Mouse (Mus musculus): Measurements from ENCODE around the gene Ablim1. TPM values are rescaled to one million over a fixed set of nuclear protein-coding genes. Genes with fewer than 3 reads are reported as not detected.
"Not testable (repeated sequence)": the region's sequence is repeated elsewhere in the genome, so short reads cannot be mapped to it uniquely, and the experiment has no call there.

Gene Ablim1
- polyA plus RNA-seq, 1 experiment from 2014 or later: 11.6 TPM

- not testable (repeated sequence) for ATAC-seq (replicated peaks; ENCODE audit: low FRiP score); DNase-seq (ENCODE audit: low spot score); H3K9me3 ChIP-seq (ENCODE audit: control insufficient read depth, low read length); H3K4me1 ChIP-seq (replicated peaks; ENCODE audit: control insufficient read depth, insufficient read depth, low read length); H3K27ac ChIP-seq (ENCODE audit: low read depth, low read length); H3K36me3 ChIP-seq (ENCODE audit: control insufficient read depth, insufficient read depth, low read length); H3K4me2 ChIP-seq; H3K27me3 ChIP-seq (replicated peaks; ENCODE audit: control insufficient read depth, insufficient read depth, low read length); H3K4me3 ChIP-seq (ENCODE audit: low read depth, low read length); H3K9ac ChIP-seq (ENCODE audit: low read depth, low read length)
- WGBS: 82% methylated on average over 6 of the region's 6 CpGs
Measured at GRCm38 (mm10) chr19:57135654-57136053, 179.1 kb downstream of the Ablim1 start.

GRCm38 (mm10) chr19:57134654-57135348, 179.9 kb downstream of the Ablim1 start:
- H3K9me3 ChIP-seq (ENCODE audit: control insufficient read depth, low read length): no peaks in the 10 kb centered on the region
- H3K9ac ChIP-seq (ENCODE audit: low read depth, low read length): no peak overlapping the region
- ATAC-seq (replicated peaks; ENCODE audit: low FRiP score) (no peak), DNase-seq (ENCODE audit: low spot score) (no peak)
- H3K27ac ChIP-seq (ENCODE audit: low read depth, low read length): no peak overlapping the region
- 0 out of 2 replicates have a peak, but pooled peaks cover 2% of the 10 kb centered on the region for H3K36me3 ChIP-seq (ENCODE audit: control insufficient read depth, insufficient read depth, low read length)
- WGBS: 50% methylated on average over 20 of the region's 20 CpGs
- H3K4me2 ChIP-seq: no peak overlapping the region
- no peaks in the 10 kb centered on the region for H3K27me3 ChIP-seq (replicated peaks; ENCODE audit: control insufficient read depth, insufficient read depth, low read length)
- H3K4me1 ChIP-seq (replicated peaks; ENCODE audit: control insufficient read depth, insufficient read depth, low read length): peaks cover 4% of the 10 kb centered on the region
- no peak overlapping the region for H3K4me3 ChIP-seq (ENCODE audit: low read depth, low read length)

- H3K9ac ChIP-seq (ENCODE audit: low read depth, low read length): no peak overlapping the region
- 68% methylated on average over 6 of the region's 6 CpGs for WGBS
- no peak overlapping the region for H3K27ac ChIP-seq (ENCODE audit: low read depth, low read length)
- peaks cover 4% of the 10 kb centered on the region for H3K4me1 ChIP-seq (replicated peaks; ENCODE audit: control insufficient read depth, insufficient read depth, low read length)
- ATAC-seq (replicated peaks; ENCODE audit: low FRiP score) (no peak), DNase-seq (ENCODE audit: low spot score) (no peak)
- H3K4me3 ChIP-seq (ENCODE audit: low read depth, low read length): no peak overlapping the region
- H3K4me2 ChIP-seq: no peak overlapping the region
- 0 out of 2 replicates have a peak, but pooled peaks cover 2% of the 10 kb centered on the region for H3K36me3 ChIP-seq (ENCODE audit: control insufficient read depth, insufficient read depth, low read length)
- H3K9me3 ChIP-seq (ENCODE audit: control insufficient read depth, low read length): no peaks in the 10 kb centered on the region
- no peaks in the 10 kb centered on the region; the same call in 1 of the 2 replicates for H3K27me3 ChIP-seq (replicated peaks; ENCODE audit: control insufficient read depth, insufficient read depth, low read length)
Measured at GRCm38 (mm10) chr19:57132916-57133520, 181.7 kb downstream of the Ablim1 start.

DNA sequence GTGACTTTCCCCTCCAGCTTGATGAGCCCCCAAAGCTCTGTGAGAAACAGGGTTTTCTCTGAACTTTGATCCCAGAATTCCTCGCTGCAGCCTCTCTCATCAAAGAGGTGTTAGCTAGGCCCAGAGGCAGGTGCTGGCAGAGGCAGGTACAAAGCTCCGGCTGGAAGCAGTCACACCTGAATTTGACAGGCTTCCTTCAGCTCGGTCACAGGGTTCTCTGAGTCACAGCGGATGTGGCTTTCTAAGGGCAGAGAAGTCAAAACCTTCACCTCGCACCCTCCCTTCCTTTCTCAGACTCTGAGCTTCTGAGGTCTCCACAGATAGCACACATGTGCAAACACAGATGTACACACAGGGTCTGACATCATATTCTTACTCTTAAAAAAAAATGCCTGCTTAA, 182.4 kb downstream of the Ablim1 start:
- no peak for DNase-seq (ENCODE audit: low spot score)
- no peak for ATAC-seq (replicated peaks; ENCODE audit: low FRiP score)
- Histone ChIP-seq H3K4me3 (ENCODE audit: low read depth, low read length) (no peak overlapping the region), H3K4me2 (no peak overlapping the region), H3K36me3 (ENCODE audit: control insufficient read depth, insufficient read depth, low read length) (0 out of 2 replicates have a peak, but pooled peaks cover 2% of the 10 kb centered on the region), H3K9ac (ENCODE audit: low read depth, low read length) (no peak overlapping the region), H3K4me1 (replicated peaks; ENCODE audit: control insufficient read depth, insufficient read depth, low read length) (peaks cover 4% of the 10 kb centered on the region), H3K27me3 (replicated peaks; ENCODE audit: control insufficient read depth, insufficient read depth, low read length) (no peaks in the 10 kb centered on the region; the same call in 1 of the 2 replicates), H3K27ac (ENCODE audit: low read depth, low read length) (no peak overlapping the region), H3K9me3 (ENCODE audit: control insufficient read depth, low read length) (no peaks in the 10 kb centered on the region)
- WGBS: 53% methylated on average over 5 of the region's 5 CpGs

- Histone ChIP-seq H3K36me3 (ENCODE audit: control insufficient read depth, insufficient read depth, low read length) (0 out of 2 replicates have a peak, but pooled peaks cover 2% of the 10 kb centered on the region), H3K27me3 (replicated peaks; ENCODE audit: control insufficient read depth, insufficient read depth, low read length) (no peaks in the 10 kb centered on the region; the same call in 1 of the 2 replicates), H3K27ac (ENCODE audit: low read depth, low read length) (no peak overlapping the region), H3K4me2 (no peak overlapping the region), H3K9me3 (ENCODE audit: control insufficient read depth, low read length) (no peaks in the 10 kb centered on the region), H3K9ac (ENCODE audit: low read depth, low read length) (no peak overlapping the region), H3K4me1 (replicated peaks; ENCODE audit: control insufficient read depth, insufficient read depth, low read length) (peaks cover 4% of the 10 kb centered on the region), H3K4me3 (ENCODE audit: low read depth, low read length) (no peak overlapping the region)
- DNase-seq (ENCODE audit: low spot score) (no peak), ATAC-seq (replicated peaks; ENCODE audit: low FRiP score) (no peak)
- whole genome bisulfite sequencing: 46% methylated on average over 4 of the region's 4 CpGs
Measured at GRCm38 (mm10) chr19:57131366-57131765, 183.4 kb downstream of the Ablim1 start.

DNA sequence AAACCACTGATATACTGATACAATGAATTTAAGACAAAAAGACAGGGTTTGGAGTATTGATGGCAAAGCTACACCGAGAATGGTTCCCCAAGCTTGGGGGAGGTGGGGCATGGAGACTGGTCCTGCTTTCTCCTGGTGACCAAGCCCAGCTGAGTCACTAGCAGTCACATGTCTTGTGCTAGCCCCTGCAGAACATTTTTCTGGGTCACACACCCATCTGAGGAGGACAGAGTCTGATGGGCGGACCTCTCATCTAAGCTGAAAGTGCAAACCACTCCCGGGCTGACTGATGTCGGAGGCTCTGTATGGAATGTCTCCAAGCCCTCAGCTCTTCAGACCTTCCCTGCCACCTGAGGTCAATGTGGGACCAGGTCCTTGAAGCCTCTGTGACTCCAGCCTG, 184.1 kb downstream of the Ablim1 start:
- Histone ChIP-seq H3K4me1 (replicated peaks; ENCODE audit: control insufficient read depth, insufficient read depth, low read length) (peaks cover 4% of the 10 kb centered on the region), H3K27me3 (replicated peaks; ENCODE audit: control insufficient read depth, insufficient read depth, low read length) (no peaks in the 10 kb centered on the region; the same call in 1 of the 2 replicates), H3K36me3 (ENCODE audit: control insufficient read depth, insufficient read depth, low read length) (0 out of 2 replicates have a peak, but pooled peaks cover 2% of the 10 kb centered on the region), H3K4me2 (no peak overlapping the region), H3K4me3 (ENCODE audit: low read depth, low read length) (no peak overlapping the region), H3K9me3 (ENCODE audit: control insufficient read depth, low read length) (no peaks in the 10 kb centered on the region), H3K27ac (ENCODE audit: low read depth, low read length) (no peak overlapping the region), H3K9ac (ENCODE audit: low read depth, low read length) (no peak overlapping the region)
- 83% methylated on average over 4 of the region's 4 CpGs for WGBS
- DNase-seq (ENCODE audit: low spot score): no peak
- no peak for ATAC-seq (replicated peaks; ENCODE audit: low FRiP score)

- no peak overlapping the region for H3K9ac ChIP-seq (ENCODE audit: low read depth, low read length)
- no peak overlapping the region for H3K27ac ChIP-seq (ENCODE audit: low read depth, low read length)
- no peak overlapping the region for H3K4me2 ChIP-seq
- no peak for ATAC-seq (replicated peaks; ENCODE audit: low FRiP score)
- WGBS: 85% methylated on average over 9 of the region's 9 CpGs
- 0 out of 2 replicates have a peak, but pooled peaks cover 2% of the 10 kb centered on the region for H3K36me3 ChIP-seq (ENCODE audit: control insufficient read depth, insufficient read depth, low read length)
- H3K4me3 ChIP-seq (ENCODE audit: low read depth, low read length): no peak overlapping the region
- no peaks in the 10 kb centered on the region; the same call in 1 of the 2 replicates for H3K27me3 ChIP-seq (replicated peaks; ENCODE audit: control insufficient read depth, insufficient read depth, low read length)
- no peak for DNase-seq (ENCODE audit: low spot score)
- H3K4me1 ChIP-seq (replicated peaks; ENCODE audit: control insufficient read depth, insufficient read depth, low read length): peaks cover 2% of the 10 kb centered on the region
- no peaks in the 10 kb centered on the region for H3K9me3 ChIP-seq (ENCODE audit: control insufficient read depth, low read length)
Measured at GRCm38 (mm10) chr19:57129729-57130128, 185.0 kb downstream of the Ablim1 start.

- no peak overlapping the region for H3K4me3 ChIP-seq (ENCODE audit: low read depth, low read length)
- no peak for DNase-seq (ENCODE audit: low spot score)
- 0 out of 2 replicates have a peak, but pooled peaks cover 2% of the 10 kb centered on the region for H3K36me3 ChIP-seq (ENCODE audit: control insufficient read depth, insufficient read depth, low read length)
- no peak overlapping the region for H3K4me2 ChIP-seq
- no peak overlapping the region for H3K9ac ChIP-seq (ENCODE audit: low read depth, low read length)
- no peak for ATAC-seq (replicated peaks; ENCODE audit: low FRiP score)
- no peaks in the 10 kb centered on the region for H3K9me3 ChIP-seq (ENCODE audit: control insufficient read depth, low read length)
- 80% methylated on average over 6 of the region's 6 CpGs for WGBS
- H3K4me1 ChIP-seq (replicated peaks; ENCODE audit: control insufficient read depth, insufficient read depth, low read length): no peaks in the 10 kb centered on the region; the same call in 1 of the 2 replicates
- no peak overlapping the region for H3K27ac ChIP-seq (ENCODE audit: low read depth, low read length)
- H3K27me3 ChIP-seq (replicated peaks; ENCODE audit: control insufficient read depth, insufficient read depth, low read length): no peaks in the 10 kb centered on the region; the same call in 1 of the 2 replicates
Measured at GRCm38 (mm10) chr19:57128037-57128436, 186.7 kb downstream of the Ablim1 start.
